Mouse (Mus musculus) ovary, adult 10 weeks (tissue): ENCODE measurements around the gene Ints1. TPM values are rescaled to one million over a fixed set of nuclear protein-coding genes. Genes with fewer than 3 reads are reported as not detected.

Source experiments
- polyA plus RNA-seq: library from polyadenylated mRNA; stranded (reverse); fragments of 350-450 nt; fragmentation: Illumina TruSeq; extraction: RNeasy Lipid Tissue Mini Kit (QIAGEN cat#74804); gene quantifications from one replicate; pipeline ENCODE4 v1.2.3, GENCODE M21; 2014

The Ints1 gene
- polyA plus RNA-seq: 0.54 TPM

GRCm38 (mm10) chr5:139775216-139775926 is at the start of gene Ints1:
TSS of gene Ints1 (minus strand) at chr5:139775674.

GRCm38 (mm10) chr5:139819538-139820181 is 44.2 kb upstream of the Ints1 start, which contains the start of gene Tmem184a:
TSS of gene Tmem184a (minus strand) at chr5:139819917.

GRCm38 (mm10) chr5:139791227-139792158 is 16.0 kb upstream of the Ints1 start, which contains the start of gene Mafk:
TSS of gene Mafk (plus strand) at chr5:139791513.

GRCm38 (mm10) chr5:139735677-139736503 is 39.6 kb downstream of the Ints1 start, which contains the start of gene Micall2:
TSS of gene Micall2 (minus strand) at chr5:139736336.

Other genes with a start within 250 kb of the Ints1 start
- gene Uncx, start 232.2 kb downstream of the Ints1 start, polyA plus RNA-seq: not detected
- gene Micall2, start 39.3 kb downstream of the Ints1 start, polyA plus RNA-seq: 0.29 TPM
- gene Mafk, start 15.8 kb upstream of the Ints1 start, polyA plus RNA-seq: 7.2 TPM
- 0.51 TPM for gene Tmem184a, start 44.2 kb upstream of the Ints1 start, polyA plus RNA-seq
- gene Gm26938, start 50.7 kb upstream of the Ints1 start, polyA plus RNA-seq: not detected
- gene Psmg3, start 51.2 kb upstream of the Ints1 start, polyA plus RNA-seq: not detected
- 0.17 TPM for gene Elfn1, start 132.3 kb upstream of the Ints1 start, polyA plus RNA-seq